12 mouse cellular contexts compared by ENCODE assay signal in genomic region chr1:150583734-150584133, GRCm38 (mm10).
DNase-seq lines count a peak whose midpoint lies in the region; ATAC-seq lines count a peak whose summit lies in the region.
"Had no signal": no experiment of that assay in that cellular context is flagged by ENCODE, and none has a peak within 500 bp of the region (broad histone marks: within the 10 kb centered on the region; RNA-seq: fewer than 3 reads in every experiment).

No protein-coding gene starts in this region.

- WGBS in forebrain, embryonic 13.5 days = 34% methylated on average over 8 of the region's 8 CpGs
- WGBS in forebrain, embryonic 11.5 days = 41% methylated on average over 8 of the region's 8 CpGs
- 29% methylated on average over 8 of the region's 8 CpGs for WGBS in hindbrain, embryonic 15.5 days
- WGBS in neural tube, embryonic 13.5 days = 41% methylated on average over 8 of the region's 8 CpGs
- 57% methylated on average over 8 of the region's 8 CpGs for WGBS in intestine, embryonic 15.5 days

- H3K9ac ChIP-seq in forebrain, embryonic 13.5 days = no peak overlapping the region
- no peak overlapping the region for H3K9ac ChIP-seq in forebrain, embryonic 11.5 days (ENCODE audit: low read length)
- no peak overlapping the region for H3K9ac ChIP-seq in hindbrain, embryonic 15.5 days
- no peak overlapping the region for H3K9ac ChIP-seq in neural tube, embryonic 13.5 days
- no peak overlapping the region for H3K9ac ChIP-seq in intestine, embryonic 15.5 days
- H3K9ac ChIP-seq: heart, embryonic 15.5 days; limb, embryonic 15.5 days had no signal

- H3K4me2 ChIP-seq in forebrain, embryonic 13.5 days = no peak overlapping the region
- no peak overlapping the region for H3K4me2 ChIP-seq in forebrain, embryonic 11.5 days (ENCODE audit: low read depth, low read length, severe bottlenecking)
- no peak overlapping the region for H3K4me2 ChIP-seq in hindbrain, embryonic 15.5 days
- no peak overlapping the region for H3K4me2 ChIP-seq in neural tube, embryonic 13.5 days
- no peak overlapping the region for H3K4me2 ChIP-seq in intestine, embryonic 15.5 days (replicated peaks)
- H3K4me2 ChIP-seq: heart, embryonic 15.5 days; limb, embryonic 15.5 days had no signal

- intact Hi-C loops in gastrocnemius, postnatal 14 days (cut with DNase I; ENCODE audit: low total_unique reads) = no loop called here

- no peak overlapping the region for H3K4me3 ChIP-seq in forebrain, embryonic 13.5 days
- H3K4me3 ChIP-seq in forebrain, embryonic 11.5 days (ENCODE audit: low read depth, low read length) = no peak overlapping the region
- H3K4me3 ChIP-seq in hindbrain, embryonic 15.5 days = no peak overlapping the region
- H3K4me3 ChIP-seq in neural tube, embryonic 13.5 days = no peak overlapping the region
- H3K4me3 ChIP-seq in intestine, embryonic 15.5 days (replicated peaks) = no peak overlapping the region
- H3K4me3 ChIP-seq: heart, embryonic 15.5 days; limb, embryonic 15.5 days had no signal

- no peaks in the 10 kb centered on the region for H3K27me3 ChIP-seq in forebrain, embryonic 13.5 days
- H3K27me3 ChIP-seq in forebrain, embryonic 11.5 days (ENCODE audit: control insufficient read depth, insufficient read depth, low read length) = no peaks in the 10 kb centered on the region
- H3K27me3 ChIP-seq in hindbrain, embryonic 15.5 days = peaks cover 6% of the 10 kb centered on the region; the same call in 1 of the 2 replicates
- peaks cover 4% of the 10 kb centered on the region for H3K27me3 ChIP-seq in neural tube, embryonic 13.5 days
- H3K27me3 ChIP-seq in intestine, embryonic 15.5 days (replicated peaks) = no peaks in the 10 kb centered on the region
- H3K27me3 ChIP-seq: heart, embryonic 15.5 days; limb, embryonic 15.5 days had no signal

- no peak for DNase-seq in forebrain, embryonic 11.5 days (ENCODE audit: low spot score)
- peak; percentile 49 for DNase-seq in embryo, embryonic 10.5 days (ENCODE audit: low spot score)
- DNase-seq in gastrocnemius, postnatal 14 days = no peak
- DNase-seq in testis, postnatal 14 days (ENCODE audit: low spot score) = no peak
- DNase-seq: kidney, postnatal 14 days; lung, postnatal 36 days had no signal

- H3K9me3 ChIP-seq in forebrain, embryonic 13.5 days (replicated peaks) = no peaks in the 10 kb centered on the region
- no peaks in the 10 kb centered on the region for H3K9me3 ChIP-seq in forebrain, embryonic 11.5 days (ENCODE audit: control insufficient read depth, low read length)
- H3K9me3 ChIP-seq in hindbrain, embryonic 15.5 days = no peaks in the 10 kb centered on the region
- H3K9me3 ChIP-seq in neural tube, embryonic 13.5 days = no peaks in the 10 kb centered on the region
- H3K9me3 ChIP-seq in intestine, embryonic 15.5 days = no peaks in the 10 kb centered on the region
- H3K9me3 ChIP-seq: heart, embryonic 15.5 days; limb, embryonic 15.5 days had no signal

- ATAC-seq in forebrain, embryonic 13.5 days = peak; percentile 78
- no peak; the same call in 1 of the 2 replicates for ATAC-seq in forebrain, embryonic 11.5 days (replicated peaks; ENCODE audit: low FRiP score)
- ATAC-seq in hindbrain, embryonic 15.5 days (ENCODE audit: low FRiP score, low read depth) = peak; percentile 71; the same call in 1 of the 2 replicates
- ATAC-seq in neural tube, embryonic 13.5 days (ENCODE audit: low read depth) = peak; percentile 53; the same call in 1 of the 2 replicates
- ATAC-seq in intestine, embryonic 15.5 days = no peak

- no peak overlapping the region for H3K27ac ChIP-seq in forebrain, embryonic 13.5 days
- H3K27ac ChIP-seq in forebrain, embryonic 11.5 days (ENCODE audit: low read depth, low read length) = no peak overlapping the region
- no peak overlapping the region for H3K27ac ChIP-seq in hindbrain, embryonic 15.5 days (replicated peaks)
- H3K27ac ChIP-seq in neural tube, embryonic 13.5 days (replicated peaks) = no peak overlapping the region
- no peak overlapping the region for H3K27ac ChIP-seq in intestine, embryonic 15.5 days
- H3K27ac ChIP-seq: heart, embryonic 15.5 days; limb, embryonic 15.5 days had no signal

- H3K4me1 ChIP-seq in forebrain, embryonic 13.5 days = peaks cover 6% of the 10 kb centered on the region; the same call in 1 of the 2 replicates
- H3K4me1 ChIP-seq in forebrain, embryonic 11.5 days (replicated peaks; ENCODE audit: control insufficient read depth, insufficient read depth, low read length) = no peaks in the 10 kb centered on the region; the same call in 1 of the 2 replicates
- H3K4me1 ChIP-seq in hindbrain, embryonic 15.5 days (replicated peaks) = no peaks in the 10 kb centered on the region
- no peaks in the 10 kb centered on the region for H3K4me1 ChIP-seq in neural tube, embryonic 13.5 days (replicated peaks)
- no peaks in the 10 kb centered on the region for H3K4me1 ChIP-seq in intestine, embryonic 15.5 days (replicated peaks)
- H3K4me1 ChIP-seq: heart, embryonic 15.5 days; limb, embryonic 15.5 days had no signal

- no peaks in the 10 kb centered on the region for H3K36me3 ChIP-seq in forebrain, embryonic 13.5 days (ENCODE audit: poor library complexity, severe bottlenecking)
- no peaks in the 10 kb centered on the region for H3K36me3 ChIP-seq in forebrain, embryonic 11.5 days (ENCODE audit: control insufficient read depth, insufficient read depth, low read length)
- H3K36me3 ChIP-seq in hindbrain, embryonic 15.5 days = no peaks in the 10 kb centered on the region
- no peaks in the 10 kb centered on the region for H3K36me3 ChIP-seq in neural tube, embryonic 13.5 days
- no peaks in the 10 kb centered on the region for H3K36me3 ChIP-seq in intestine, embryonic 15.5 days

Comparison
In these comparisons a context has a peak if more than half of its experiments do, and no peak if none do; other contexts are left out.
1. ATAC-seq: peak in forebrain, embryonic 13.5 days (single experiment), hindbrain, embryonic 15.5 days (single experiment) and neural tube, embryonic 13.5 days (single experiment); none in forebrain, embryonic 11.5 days (single experiment) and intestine, embryonic 15.5 days (single experiment).